8 mouse cellular contexts compared by ENCODE assay signal in genomic region chr2:125355216-125355971, GRCm38 (mm10).
DNase-seq lines count a peak whose midpoint lies in the region; ATAC-seq and TF ChIP-seq lines count a peak whose summit lies in the region.

No protein-coding gene starts in this region.

- 78% methylated on average over 11 of the region's 11 CpGs for whole genome bisulfite sequencing in forebrain, embryonic 14.5 days
- WGBS in forebrain, embryonic 11.5 days, result 82% methylated on average over 11 of the region's 11 CpGs
- WGBS in stomach, postnatal 0 days, result 36% methylated on average over 11 of the region's 11 CpGs

- no peak overlapping the region for H3K9ac ChIP-seq in forebrain, embryonic 14.5 days (ENCODE audit: low read length)
- H3K9ac ChIP-seq in forebrain, embryonic 11.5 days (ENCODE audit: low read length), result no peak overlapping the region
- H3K9ac ChIP-seq in stomach, postnatal 0 days (ENCODE audit: low read length), result no peak overlapping the region

- no peaks in the 10 kb centered on the region for H3K4me1 ChIP-seq in forebrain, embryonic 14.5 days (ENCODE audit: control insufficient read depth, insufficient read depth, low read length)
- H3K4me1 ChIP-seq in forebrain, embryonic 11.5 days (replicated peaks; ENCODE audit: control insufficient read depth, insufficient read depth, low read length), result no peaks in the 10 kb centered on the region
- H3K4me1 ChIP-seq in stomach, postnatal 0 days (replicated peaks; ENCODE audit: control insufficient read depth, insufficient read depth), result no peaks in the 10 kb centered on the region

- no peak for ATAC-seq in forebrain, embryonic 14.5 days
- ATAC-seq in forebrain, embryonic 11.5 days (replicated peaks; ENCODE audit: low FRiP score), result no peak
- peak; percentile 64; the same call in 1 of the 2 replicates for ATAC-seq in stomach, postnatal 0 days (ENCODE audit: low FRiP score, low TSS enrichment)
- ATAC-seq in frontal cortex, adult (ENCODE audit: low TSS enrichment), result no peak

- TF ChIP-seq CTCF in stomach, postnatal 0 days (IDR thresholded peaks at IDR 0.05; ENCODE audit: low read depth), result no peak

- peak; percentile 7 for DNase-seq in forebrain, embryonic 14.5 days (ENCODE audit: low spot score)
- no peak for DNase-seq in forebrain, embryonic 11.5 days (ENCODE audit: low spot score)
- peak; percentile 11 to 29 for DNase-seq in lung, adult 18-20 months
- no peak for DNase-seq in lung, postnatal 14 days
- DNase-seq in heart, postnatal 36 days, result peak; percentile 45 to 47
- no peak for DNase-seq in stomach, postnatal 0 days (ENCODE audit: low spot score)
- no peak for DNase-seq in spleen, postnatal 36 days (ENCODE audit: low spot score in 2 of 2)

- H3K9me3 ChIP-seq in forebrain, embryonic 14.5 days (replicated peaks; ENCODE audit: control insufficient read depth, low read length), result no peaks in the 10 kb centered on the region
- H3K9me3 ChIP-seq in forebrain, embryonic 11.5 days (ENCODE audit: control insufficient read depth, low read length), result no peaks in the 10 kb centered on the region
- no peaks in the 10 kb centered on the region for H3K9me3 ChIP-seq in stomach, postnatal 0 days (ENCODE audit: control insufficient read depth, low read length)

- TF ChIP-seq EP300 in stomach, postnatal 0 days (optimal IDR thresholded peaks at IDR 0.05), result no peak

- peaks cover 6% of the 10 kb centered on the region; the same call in 1 of the 2 replicates for H3K36me3 ChIP-seq in forebrain, embryonic 14.5 days (ENCODE audit: control insufficient read depth, insufficient read depth, low read length)
- H3K36me3 ChIP-seq in forebrain, embryonic 11.5 days (ENCODE audit: control insufficient read depth, insufficient read depth, low read length), result no peaks in the 10 kb centered on the region
- H3K36me3 ChIP-seq in stomach, postnatal 0 days (ENCODE audit: control insufficient read depth, insufficient read depth, low read length), result no peaks in the 10 kb centered on the region; the same call in 1 of the 2 replicates

- intact Hi-C loops in heart, postnatal 36 days (cut with DNase I), result no loop called here

- H3K4me3 ChIP-seq in forebrain, embryonic 14.5 days (ENCODE audit: low read depth, low read length), result no peak overlapping the region
- H3K4me3 ChIP-seq in forebrain, embryonic 11.5 days (ENCODE audit: low read depth, low read length), result no peak overlapping the region
- no peak overlapping the region for H3K4me3 ChIP-seq in stomach, postnatal 0 days (ENCODE audit: low read depth, low read length)

- no peaks in the 10 kb centered on the region for H3K27me3 ChIP-seq in forebrain, embryonic 14.5 days (replicated peaks; ENCODE audit: control insufficient read depth, insufficient read depth, low read length)
- H3K27me3 ChIP-seq in forebrain, embryonic 11.5 days (ENCODE audit: control insufficient read depth, insufficient read depth, low read length), result no peaks in the 10 kb centered on the region
- H3K27me3 ChIP-seq in stomach, postnatal 0 days (ENCODE audit: control insufficient read depth, insufficient read depth, low read length), result no peaks in the 10 kb centered on the region

- no peak overlapping the region for H3K4me2 ChIP-seq in forebrain, embryonic 14.5 days (ENCODE audit: low read length)
- no peak overlapping the region for H3K4me2 ChIP-seq in forebrain, embryonic 11.5 days (ENCODE audit: low read depth, low read length, severe bottlenecking)
- H3K4me2 ChIP-seq in stomach, postnatal 0 days (replicated peaks; ENCODE audit: low read depth), result no peak overlapping the region

- H3K27ac ChIP-seq in forebrain, embryonic 14.5 days (ENCODE audit: low read depth, low read length), result no peak overlapping the region
- no peak overlapping the region for H3K27ac ChIP-seq in forebrain, embryonic 11.5 days (ENCODE audit: low read depth, low read length)
- peak overlapping the region; percentile 67; the same call in 1 of the 2 replicates for H3K27ac ChIP-seq in stomach, postnatal 0 days (replicated peaks)

Comparison
In these comparisons a context has a peak if more than half of its experiments do, and no peak if none do; other contexts are left out.
1. DNase-seq: peak in forebrain, embryonic 14.5 days (single experiment), lung, adult 18-20 months (2 of 2) and heart, postnatal 36 days (2 of 2); none in forebrain, embryonic 11.5 days (single experiment), lung, postnatal 14 days (single experiment), stomach, postnatal 0 days (single experiment) and spleen, postnatal 36 days (0 of 2).